ENCODE assay signal across 14 mouse cellular contexts in the genomic region with DNA sequence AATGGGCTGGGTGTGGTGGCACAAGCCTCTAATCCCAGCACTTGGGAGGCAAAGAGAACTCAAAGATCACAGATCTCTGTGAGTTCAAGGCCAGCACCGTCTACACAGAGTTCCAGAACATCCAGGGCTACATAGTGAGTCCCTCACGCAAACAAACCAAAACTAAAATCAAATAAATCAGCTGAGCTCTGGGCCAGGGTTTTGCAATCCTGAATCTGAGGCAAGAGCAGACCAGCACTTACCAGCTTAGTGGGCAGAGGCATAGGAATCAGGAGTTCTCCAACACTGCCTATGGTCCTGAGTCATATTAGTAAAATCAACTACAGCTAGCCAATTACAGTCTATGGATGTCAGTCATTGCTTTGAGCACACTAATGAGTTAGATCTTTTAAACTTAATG. TPM values are rescaled to one million over a fixed set of nuclear protein-coding genes. Genes with fewer than 3 reads are reported as not detected.
DNase-seq lines count a peak whose midpoint lies in the region; ATAC-seq lines count a peak whose summit lies in the region.
"Had no signal": no experiment of that assay in that cellular context is flagged by ENCODE, and none has a peak within 500 bp of the region (broad histone marks: within the 10 kb centered on the region; RNA-seq: fewer than 3 reads in every experiment).

No protein-coding gene starts in this region.

- 96% methylated on average over 2 of the region's 2 CpGs for WGBS in heart, embryonic 15.5 days
- WGBS in hindbrain, embryonic 14.5 days: 95% methylated on average over 2 of the region's 2 CpGs
- WGBS in forebrain, embryonic 14.5 days: 93% methylated on average over 2 of the region's 2 CpGs

- H3K36me3 ChIP-seq in heart, embryonic 15.5 days: peaks cover 3% of the 10 kb centered on the region; the same call in 1 of the 2 replicates
- 0 out of 2 replicates have a peak, but pooled peaks cover 11% of the 10 kb centered on the region for H3K36me3 ChIP-seq in hindbrain, embryonic 14.5 days (replicated peaks; ENCODE audit: control insufficient read depth, insufficient read depth)
- peaks cover 5% of the 10 kb centered on the region; the same call in 1 of the 2 replicates for H3K36me3 ChIP-seq in forebrain, embryonic 14.5 days (ENCODE audit: control insufficient read depth, insufficient read depth, low read length)

- no peaks in the 10 kb centered on the region for H3K9me3 ChIP-seq in heart, embryonic 15.5 days (replicated peaks)
- no peaks in the 10 kb centered on the region for H3K9me3 ChIP-seq in hindbrain, embryonic 14.5 days (ENCODE audit: control insufficient read depth, low read length)
- H3K9me3 ChIP-seq in forebrain, embryonic 14.5 days (replicated peaks; ENCODE audit: control insufficient read depth, low read length): no peaks in the 10 kb centered on the region
- H3K9me3 ChIP-seq: forebrain, embryonic 10.5 days; heart, embryonic 12.5 days; limb, embryonic 15.5 days had no signal

- no peak for ATAC-seq in heart, embryonic 15.5 days (replicated peaks; ENCODE audit: insufficient number of reproducible peaks, insufficient read depth, low FRiP score, low read depth)
- no peak for ATAC-seq in hindbrain, embryonic 14.5 days (ENCODE audit: low FRiP score)
- no peak for ATAC-seq in forebrain, embryonic 14.5 days

- no peak overlapping the region for H3K4me3 ChIP-seq in heart, embryonic 15.5 days
- H3K4me3 ChIP-seq in hindbrain, embryonic 14.5 days (replicated peaks; ENCODE audit: low read length): no peak overlapping the region
- no peak overlapping the region for H3K4me3 ChIP-seq in forebrain, embryonic 14.5 days (ENCODE audit: low read depth, low read length)
- H3K4me3 ChIP-seq: forebrain, embryonic 10.5 days; heart, embryonic 12.5 days; limb, embryonic 15.5 days had no signal

- intact Hi-C loops in left cerebral cortex, postnatal 25 days (cut with DNase I): no loop called here

- H3K9ac ChIP-seq in heart, embryonic 15.5 days: no peak overlapping the region
- no peak overlapping the region for H3K9ac ChIP-seq in hindbrain, embryonic 14.5 days
- no peak overlapping the region for H3K9ac ChIP-seq in forebrain, embryonic 14.5 days (ENCODE audit: low read length)
- H3K9ac ChIP-seq: heart, embryonic 12.5 days; limb, embryonic 15.5 days had no signal

- DNase-seq in heart, adult 9 months (ENCODE audit: low spot score in 2 of 2): no peak
- DNase-seq in NIH3T3 (ENCODE audit: low read depth): peak; percentile 68
- DNase-seq in adrenal gland, postnatal 36 days: peak; percentile 53 to 64
- peak; percentile 53 for DNase-seq in lung, postnatal 25 days (ENCODE audit: low spot score)
- DNase-seq in hindbrain, embryonic 14.5 days (ENCODE audit: low spot score): no peak
- no peak for DNase-seq in left cerebral cortex, postnatal 25 days (ENCODE audit: low spot score in 2 of 2)
- no peak for DNase-seq in forebrain, embryonic 14.5 days (ENCODE audit: low spot score)
- DNase-seq: cerebellum, adult 9-10 months; kidney, adult 11 months; midbrain, embryonic 14.5 days had no signal

- no peaks in the 10 kb centered on the region for H3K27me3 ChIP-seq in heart, embryonic 15.5 days
- H3K27me3 ChIP-seq in hindbrain, embryonic 14.5 days (ENCODE audit: control insufficient read depth, insufficient read depth, low read length): no peaks in the 10 kb centered on the region
- H3K27me3 ChIP-seq in forebrain, embryonic 14.5 days (replicated peaks; ENCODE audit: control insufficient read depth, insufficient read depth, low read length): no peaks in the 10 kb centered on the region
- H3K27me3 ChIP-seq: heart, embryonic 12.5 days; limb, embryonic 15.5 days had no signal

- peak overlapping the region; percentile 84 for H3K27ac ChIP-seq in heart, embryonic 15.5 days
- H3K27ac ChIP-seq in hindbrain, embryonic 14.5 days: no peak overlapping the region
- H3K27ac ChIP-seq in forebrain, embryonic 14.5 days (ENCODE audit: low read depth, low read length): no peak overlapping the region
- H3K27ac ChIP-seq: forebrain, embryonic 10.5 days; limb, embryonic 15.5 days had no signal

- H3K4me2 ChIP-seq in heart, embryonic 15.5 days: no peak overlapping the region
- H3K4me2 ChIP-seq in hindbrain, embryonic 14.5 days (replicated peaks): no peak overlapping the region
- no peak overlapping the region for H3K4me2 ChIP-seq in forebrain, embryonic 14.5 days (ENCODE audit: low read length)
- H3K4me2 ChIP-seq: limb, embryonic 15.5 days had no signal

- peaks cover 56% of the 10 kb centered on the region for H3K4me1 ChIP-seq in heart, embryonic 15.5 days (replicated peaks)
- H3K4me1 ChIP-seq in hindbrain, embryonic 14.5 days (replicated peaks; ENCODE audit: control insufficient read depth, insufficient read depth, low read length): 0 out of 2 replicates have a peak, but pooled peaks cover 2% of the 10 kb centered on the region
- no peaks in the 10 kb centered on the region; the same call in 1 of the 2 replicates for H3K4me1 ChIP-seq in forebrain, embryonic 14.5 days (ENCODE audit: control insufficient read depth, insufficient read depth, low read length)
- H3K4me1 ChIP-seq: forebrain, embryonic 10.5 days had no signal

RNA-seq across cellular contexts. Expression of a gene that starts 16.4 kb away (rescaled TPM):
- 103 and 104 TPM in 2 replicates for polyA plus RNA-seq in heart, embryonic 15.5 days (2015; fragmentation: Nextera tagmentation; extraction: Ambion mirVana)
- total RNA-seq in adrenal gland, postnatal 36 days (2021): 100 to 1,000 TPM; 132 to 158 TPM
- 121 and 139 TPM in 2 replicates for polyA plus RNA-seq in hindbrain, embryonic 14.5 days (2014; fragmentation: Nextera tagmentation; extraction: Ambion mirVana)
- 100 to 1,000 TPM; 204 TPM for total RNA-seq in left cerebral cortex, postnatal 25 days (2021)
- polyA plus RNA-seq in forebrain, embryonic 14.5 days (2014; fragmentation: Nextera tagmentation; extraction: Ambion mirVana): 108 and 113 TPM in 2 replicates

Comparison
In these comparisons a context has a peak if more than half of its experiments do, and no peak if none do; other contexts are left out.
1. DNase-seq: peak in NIH3T3 (single experiment), adrenal gland, postnatal 36 days (2 of 2) and lung, postnatal 25 days (single experiment); none in heart, adult 9 months (0 of 2), hindbrain, embryonic 14.5 days (single experiment), left cerebral cortex, postnatal 25 days (0 of 2) and forebrain, embryonic 14.5 days (single experiment).